Mouse (Mus musculus) ovary, adult 18-20 months (tissue): Measurements from ENCODE around the gene Plxnb2.

Experiments used
- DNase-seq: peaks from one replicate; pipeline ENCODE4 v3.0.0; 2022; ENCODE audit warnings: low spot score, mixed read lengths

Gene Plxnb2

GRCm38 (mm10) chr15:89149271-89150040 lies 31.1 kb downstream of the Plxnb2 start, which contains the start of gene Mapk11:
Mapk11 (minus strand) TSS chr15:89149628.
- DNase-seq: no peak

DNA sequence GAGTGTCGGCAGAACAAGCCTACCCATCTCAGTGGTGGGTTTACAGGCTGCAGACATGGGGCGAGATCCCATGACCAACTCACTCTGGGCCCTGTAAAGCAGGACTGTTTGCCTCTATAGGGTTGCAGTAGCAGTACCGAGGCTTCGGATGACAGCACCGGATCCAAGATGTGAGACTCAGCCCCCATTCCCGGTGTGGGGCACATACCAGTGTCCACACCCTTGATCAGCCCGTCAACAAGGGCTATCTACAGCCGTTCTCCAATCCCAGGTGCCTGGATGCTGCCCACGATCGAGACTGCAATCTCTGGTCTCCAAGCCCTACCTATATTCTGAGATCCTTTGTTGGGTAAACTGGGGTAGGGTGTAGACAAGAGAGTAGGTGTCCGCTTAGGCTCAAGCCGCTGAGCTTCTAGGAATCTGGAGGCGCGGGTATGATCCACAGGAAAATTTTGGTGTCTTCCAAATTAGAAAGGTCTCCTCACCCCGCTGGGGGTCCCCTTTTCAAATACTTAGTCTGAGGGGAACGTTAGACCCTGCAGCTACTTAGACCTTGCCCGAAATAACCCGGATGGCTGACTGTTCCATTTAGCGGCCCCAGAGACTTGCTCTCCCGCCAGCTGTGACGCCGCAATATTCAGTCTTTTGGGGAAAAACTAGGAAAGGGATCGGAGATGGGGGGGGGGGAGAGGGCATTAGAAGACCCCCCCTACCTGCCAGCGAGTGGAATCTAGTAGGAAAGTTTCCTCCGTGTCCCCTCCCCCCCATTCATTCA lies 31.9 kb downstream of the Plxnb2 start:
- DNase-seq: no peak

GRCm38 (mm10) chr15:89147895-89148294 lies 32.7 kb downstream of the Plxnb2 start:
- no peak for DNase-seq

- no peak for DNase-seq
Measured at GRCm38 (mm10) chr15:89147456-89147855, 33.1 kb downstream of the Plxnb2 start.

- DNase-seq: no peak
Measured at GRCm38 (mm10) chr15:89147024-89147423, 33.6 kb downstream of the Plxnb2 start.

DNA sequence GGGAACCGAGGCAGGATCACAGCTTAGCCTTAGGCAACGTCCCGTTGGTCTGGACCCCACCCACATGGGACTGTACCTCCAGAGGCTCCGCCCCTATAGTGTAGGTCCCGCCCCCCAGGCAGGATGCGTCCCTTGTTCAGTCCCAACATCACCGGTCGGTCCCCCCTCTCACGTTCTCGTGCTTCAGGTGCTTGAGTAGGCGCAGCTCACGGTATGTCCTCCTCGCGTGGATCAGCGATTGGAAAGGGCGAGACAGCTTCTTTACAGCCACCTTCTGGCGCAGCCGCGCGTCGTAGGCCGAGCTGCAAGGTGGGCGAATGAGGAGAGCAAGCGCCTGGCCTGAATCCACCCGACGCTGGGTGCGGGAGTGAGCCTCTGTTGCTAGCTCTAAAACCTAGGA lies 34.1 kb downstream of the Plxnb2 start:
- DNase-seq: no peak

GRCm38 (mm10) chr15:89145813-89146350 lies 34.7 kb downstream of the Plxnb2 start:
- no peak for DNase-seq

- no peak for DNase-seq
Measured at GRCm38 (mm10) chr15:89144965-89145364, 35.6 kb downstream of the Plxnb2 start.

DNA sequence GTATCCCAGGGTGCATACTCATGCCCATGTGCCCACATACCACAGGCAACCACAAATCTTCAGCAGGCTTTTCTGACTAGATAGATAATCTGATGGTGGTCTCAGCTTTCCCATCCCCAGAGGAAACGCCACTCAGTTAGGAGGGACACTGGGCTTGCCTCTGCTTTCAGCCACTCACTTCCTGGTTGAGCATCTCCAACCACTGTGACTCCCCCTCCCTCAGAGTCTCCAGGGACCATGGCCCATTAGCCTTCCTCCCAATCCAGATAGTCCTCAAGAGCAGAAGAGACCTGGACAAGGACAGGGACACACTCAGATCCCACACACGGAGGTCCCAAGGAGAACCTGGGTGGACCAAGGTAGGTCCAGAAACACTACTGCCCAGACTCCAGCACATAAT lies 37.5 kb downstream of the Plxnb2 start:
- DNase-seq: no peak

DNA sequence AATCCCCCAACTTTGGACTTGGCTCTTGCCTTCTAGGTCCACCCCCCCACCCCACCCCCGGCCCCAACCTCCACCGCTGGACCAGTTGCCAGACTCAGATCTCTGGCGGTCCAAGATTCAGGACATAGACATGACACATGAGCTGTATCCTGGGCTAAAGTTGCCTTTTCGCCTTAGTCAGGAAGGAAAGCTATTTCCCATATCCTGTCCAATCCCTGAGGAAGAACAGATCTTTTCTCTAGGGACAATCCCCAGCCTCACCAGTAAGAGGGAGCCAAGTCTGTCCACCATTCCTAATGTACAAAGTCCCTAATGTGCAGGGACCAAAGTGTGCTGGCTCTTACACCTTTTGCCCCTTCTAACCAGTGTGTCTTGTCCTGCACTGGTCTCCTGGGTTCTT lies 38.7 kb downstream of the Plxnb2 start:
- DNase-seq: no peak

- DNase-seq: no peak
Measured at GRCm38 (mm10) chr15:89141443-89141842, 39.1 kb downstream of the Plxnb2 start.

DNA sequence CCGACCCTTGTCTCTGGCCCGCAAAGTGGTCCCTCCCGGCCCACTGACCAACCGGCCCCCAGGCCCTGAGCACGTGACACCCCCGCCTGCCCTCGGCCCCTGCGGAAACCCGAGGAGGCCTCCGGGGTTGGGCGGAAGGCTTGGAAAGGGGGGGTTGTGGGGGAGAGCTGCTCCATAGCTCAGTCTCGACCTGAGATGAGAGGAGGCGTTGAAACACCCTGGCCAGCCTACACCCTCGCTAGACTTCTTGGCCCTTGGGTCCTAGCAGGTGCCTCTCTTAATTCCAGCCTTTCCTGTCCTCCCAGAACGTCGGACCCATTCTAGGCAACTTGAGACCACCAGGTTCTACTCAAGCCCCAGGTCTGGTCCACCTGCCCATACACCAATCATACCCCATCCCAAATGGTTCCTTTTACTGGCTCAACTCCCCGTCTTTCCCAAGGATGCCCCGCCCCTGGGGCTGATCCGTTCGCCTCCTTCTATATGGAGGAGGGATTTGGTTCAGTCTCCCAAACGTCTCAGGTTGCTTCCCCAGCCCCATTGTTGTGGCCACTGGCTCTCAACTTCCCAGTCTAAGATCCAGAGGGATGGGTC lies 39.8 kb downstream of the Plxnb2 start, which contains the start of gene Mapk12:
Gene Mapk12, minus strand, starts transcription at position 45 of the 594 bp plus-strand sequence.
- DNase-seq: no peak

DNA sequence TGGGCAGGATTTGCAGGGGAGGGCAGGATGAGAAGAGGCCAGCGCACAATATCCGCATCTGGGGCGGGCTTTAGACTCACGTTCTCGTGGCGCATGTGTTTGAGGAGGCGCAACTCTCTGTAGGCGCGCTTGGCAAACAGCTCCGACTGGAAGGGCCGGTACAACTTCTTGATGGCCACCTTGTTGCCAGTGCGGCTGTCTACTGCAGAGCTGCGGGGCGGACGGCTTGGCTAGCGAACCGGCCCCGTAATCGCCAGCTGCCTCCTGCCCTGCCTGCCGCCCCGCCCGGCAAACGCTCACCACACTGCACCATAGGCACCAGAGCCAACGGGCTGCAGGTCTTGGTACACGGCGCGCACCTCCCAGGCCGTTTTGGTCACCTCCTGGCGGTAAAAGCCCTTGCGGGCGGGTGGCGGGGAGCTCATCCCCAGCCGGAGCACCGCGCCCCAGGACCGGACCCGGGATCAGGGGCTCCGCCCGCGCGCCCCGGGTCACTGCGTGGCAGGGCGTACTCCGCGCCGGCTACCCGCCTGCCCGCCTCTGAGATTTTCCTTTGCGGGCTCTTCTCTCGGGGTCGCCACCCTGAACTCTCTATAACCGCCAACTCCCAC lies 40.4 kb downstream of the Plxnb2 start:
- no peak for DNase-seq

- no peak for DNase-seq
Measured at GRCm38 (mm10) chr15:89138531-89138930, 42.1 kb downstream of the Plxnb2 start.

- no peak for DNase-seq
Measured at GRCm38 (mm10) chr15:89138046-89138405, 42.6 kb downstream of the Plxnb2 start.

GRCm38 (mm10) chr15:89137378-89138045 lies 43.1 kb downstream of the Plxnb2 start:
- no peak for DNase-seq

DNA sequence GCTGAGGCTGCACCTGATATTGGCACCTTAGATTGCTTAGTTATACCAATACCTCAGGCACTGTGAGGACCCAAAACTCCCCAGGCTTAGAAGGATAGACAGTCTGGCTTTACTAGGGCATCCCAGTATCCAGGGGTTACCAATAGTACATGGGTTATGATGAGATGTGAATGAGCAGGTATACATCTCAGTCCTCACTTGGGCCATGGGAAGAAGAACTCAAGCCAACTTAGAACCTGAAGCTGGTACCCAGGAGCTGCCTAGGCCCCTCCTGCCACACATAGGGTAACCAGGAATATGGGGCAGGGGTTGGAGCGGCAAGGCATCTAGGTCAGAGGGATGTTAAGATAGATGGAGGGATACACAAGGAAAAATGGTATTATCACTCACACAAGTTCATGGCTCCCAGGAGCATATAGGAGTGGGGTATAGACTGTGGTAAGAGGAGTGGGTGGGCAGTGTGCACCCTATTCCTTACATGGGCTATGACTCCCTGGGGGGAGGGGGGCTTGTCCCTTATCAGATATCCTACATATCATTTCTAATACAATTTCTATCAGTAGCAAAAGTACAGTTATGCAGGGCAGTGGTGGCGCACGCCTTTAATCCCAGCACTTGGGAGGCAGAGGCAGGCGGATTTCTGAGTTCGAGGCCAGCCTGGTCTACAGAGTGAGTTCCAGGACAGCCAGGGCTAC lies 44.0 kb downstream of the Plxnb2 start:
- DNase-seq: no peak

DNA sequence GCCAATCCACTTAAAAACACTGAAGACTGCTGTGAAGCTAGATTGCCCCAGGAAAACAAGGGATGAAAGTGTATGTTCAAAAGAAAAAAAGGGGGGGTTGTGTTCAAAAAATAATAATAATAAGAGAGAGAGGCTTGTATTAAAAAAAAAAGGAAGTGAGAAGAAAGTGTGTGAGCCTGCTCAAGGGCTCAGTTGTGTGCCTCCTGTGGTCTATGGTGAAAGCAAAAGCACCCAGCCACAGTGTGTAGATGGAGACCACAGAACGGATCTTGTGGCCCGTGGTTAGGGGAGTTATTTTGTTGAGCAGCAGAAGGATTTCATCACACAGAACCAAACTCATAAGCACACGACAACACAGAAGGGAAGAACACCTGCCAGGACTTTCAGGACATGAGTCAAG lies 49.3 kb downstream of the Plxnb2 start:
- DNase-seq: no peak

GRCm38 (mm10) chr15:89130245-89130644 lies 50.3 kb downstream of the Plxnb2 start:
- no peak for DNase-seq

DNA sequence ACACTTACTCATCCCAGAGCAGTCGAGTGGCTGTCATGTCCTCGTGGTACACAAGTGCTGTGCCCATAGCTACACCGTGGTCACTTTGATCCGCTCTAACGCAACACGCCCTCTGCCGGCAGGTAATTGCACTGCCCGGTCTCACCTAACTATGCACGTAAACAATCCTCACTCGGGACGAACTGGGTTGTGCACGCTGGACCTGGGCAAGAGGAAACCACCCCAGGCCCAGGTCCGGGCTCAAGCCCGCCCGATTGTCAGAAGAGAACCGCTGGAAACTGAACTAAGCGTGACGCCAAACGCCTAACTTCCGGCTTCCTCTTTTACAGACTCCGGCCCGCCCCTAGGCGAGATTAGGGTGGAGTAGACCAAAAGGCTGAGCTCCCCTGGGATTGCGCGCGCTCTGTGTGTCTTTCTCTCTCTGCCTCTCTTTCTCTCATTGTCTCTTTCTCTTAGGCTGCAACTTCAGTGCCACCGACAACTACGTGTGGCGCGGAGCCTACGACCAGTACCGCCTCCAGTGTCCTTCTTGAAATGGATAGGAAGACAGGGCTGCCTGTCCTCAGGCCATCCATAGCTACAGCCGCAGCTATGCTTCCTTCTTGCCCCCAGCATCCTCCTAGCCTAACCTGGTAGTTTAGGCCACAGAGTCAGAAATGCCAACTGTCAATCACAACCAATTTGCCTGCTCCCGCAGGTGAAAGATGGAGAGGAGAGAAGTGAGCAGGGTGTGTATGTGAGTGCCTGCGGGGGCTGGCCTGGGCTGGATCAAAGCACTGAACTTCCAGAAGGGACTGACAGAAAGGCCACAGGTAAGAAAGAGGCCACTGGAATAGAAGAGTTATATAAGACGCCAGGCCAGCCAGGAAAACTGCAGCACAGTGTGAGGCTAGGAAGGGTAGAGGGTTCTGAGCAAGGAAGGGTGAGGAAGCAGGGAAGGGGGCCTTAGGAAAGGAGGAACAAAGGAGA lies 51.9 kb downstream of the Plxnb2 start, which contains the start of gene Hdac10:
Gene Hdac10, minus strand, starts transcription at position 319 of the 969 bp plus-strand sequence.
- peak; percentile 63 for DNase-seq
